Mouse (Mus musculus) hindbrain, embryonic 14.5 days (tissue): ENCODE measurements around the gene Lpar2. TPM values are rescaled to one million over a fixed set of nuclear protein-coding genes. Genes with fewer than 3 reads are reported as not detected.

Experiments
- ATAC-seq: fragments of 200-750 bp; cut with Nextera tagmentation; 2 replicates; pipeline ENCODE4 v1.8.0; 2017; ENCODE audit warnings: moderate number of reproducible peaks, mild to moderate bottlenecking, moderate TSS enrichment, moderate library complexity; ENCODE audit not compliant: low FRiP score
- DNase-seq: peaks from one replicate; pipeline ENCODE4 v3.0.0-alpha.2; 2015; ENCODE audit warnings: low spot score
- H3K27ac ChIP-seq: fragments of 300-500 bp; sonication (generic); 2 replicates; pipeline ENCODE4 v1.5.1; 2014; ENCODE audit warnings: mild to moderate bottlenecking, moderate library complexity
- H3K27me3 ChIP-seq: fragments of 300-500 bp; sonication (generic); 2 replicates; pipeline ENCODE4 v1.6.1; 2014; ENCODE audit warnings: mild to moderate bottlenecking, low read length, mixed read lengths; ENCODE audit not compliant: control insufficient read depth, insufficient read depth
- H3K36me3 ChIP-seq: fragments of 300-500 bp; sonication (generic); replicated peaks from 2 replicates; pipeline ENCODE4 v1.6.1; 2014; ENCODE audit not compliant: control insufficient read depth, insufficient read depth
- H3K4me1 ChIP-seq: fragments of 300-500 bp; sonication (generic); replicated peaks from 2 replicates; pipeline ENCODE4 v1.6.1; 2014; ENCODE audit warnings: antibody characterized with exemption, low read length, mixed read lengths; ENCODE audit not compliant: control insufficient read depth, insufficient read depth
- H3K4me2 ChIP-seq: fragments of 300-500 bp; sonication (generic); replicated peaks from 2 replicates; pipeline ENCODE4 v1.6.1; 2014; ENCODE audit warnings: mild to moderate bottlenecking, moderate library complexity
- H3K4me3 ChIP-seq: fragments of 300-500 bp; sonication (generic); replicated peaks from 2 replicates; pipeline ENCODE4 v1.5.1; 2014; ENCODE audit warnings: mild to moderate bottlenecking, low read length
- H3K9ac ChIP-seq: fragments of 300-500 bp; sonication (generic); 2 replicates; pipeline ENCODE4 v1.6.1; 2014
- H3K9me3 ChIP-seq: fragments of 300-500 bp; sonication (generic); 2 replicates; pipeline ENCODE4 v1.6.1; 2016; ENCODE audit warnings: low read length; ENCODE audit not compliant: control insufficient read depth
- WGBS: fragments of 180-500 bp; shearing (Covaris S2); extraction: QIAGEN DNeasy Blood & Tissue Kit; methylation state at CpG from one replicate; pipeline ENCODE4 v1.1.7; 2014; 5-methylcytosine and 5-hydroxymethylcytosine counted together
- polyA plus RNA-seq: library from polyadenylated mRNA; unstranded; fragments of >200 nt; fragmentation: Nextera tagmentation; extraction: Ambion mirVana; gene quantifications from 2 replicates; pipeline ENCODE4 v1.2.1, GENCODE M21; 2014

The Lpar2 gene
- polyA plus RNA-seq, 1 experiment from 2014 or later, result 0.99 TPM

- H3K9me3 ChIP-seq, result no peaks in the 10 kb centered on the region
- H3K4me2 ChIP-seq, result no peak overlapping the region
- no peaks in the 10 kb centered on the region for H3K27me3 ChIP-seq
- 92% methylated on average over 2 of the region's 2 CpGs for WGBS
- DNase-seq, result no peak
- H3K9ac ChIP-seq, result no peak overlapping the region
- no peak overlapping the region for H3K27ac ChIP-seq
- no peak for ATAC-seq
- peaks cover 77% of the 10 kb centered on the region for H3K36me3 ChIP-seq
- no peak overlapping the region for H3K4me3 ChIP-seq
- H3K4me1 ChIP-seq, result peaks cover 2% of the 10 kb centered on the region; the same call in 1 of the 2 replicates
Measured at GRCm38 (mm10) chr8:69814881-69815280, 7.3 kb upstream of the Lpar2 start.

DNA sequence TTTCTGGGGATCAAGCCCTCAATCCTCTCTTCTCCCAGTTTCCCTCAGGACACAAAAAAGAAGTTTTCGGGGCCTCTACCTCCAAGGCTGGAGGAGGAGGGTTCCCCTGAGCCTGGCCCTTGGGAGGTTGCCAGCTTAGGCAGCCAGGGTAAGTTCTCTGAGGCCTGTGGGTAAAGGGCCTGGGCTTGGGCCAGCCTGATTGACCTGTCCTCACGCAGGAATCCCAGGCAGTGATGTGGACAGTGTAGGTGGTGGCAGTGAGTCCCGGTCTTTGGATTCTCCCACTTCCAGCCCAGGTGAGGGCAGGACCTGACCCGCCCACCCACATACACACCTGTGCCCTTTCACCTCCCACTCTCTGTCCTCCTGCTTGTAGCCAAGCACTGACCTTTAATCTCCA is 6.8 kb upstream of the Lpar2 start:
- Histone ChIP-seq H3K27me3 (no peaks in the 10 kb centered on the region), H3K4me1 (no peaks in the 10 kb centered on the region), H3K27ac (no peak overlapping the region), H3K9ac (no peak overlapping the region), H3K36me3 (peaks cover 77% of the 10 kb centered on the region), H3K4me2 (no peak overlapping the region), H3K9me3 (no peaks in the 10 kb centered on the region), H3K4me3 (no peak overlapping the region)
- no peak for DNase-seq
- 98% methylated on average over 4 of the region's 4 CpGs for WGBS
- ATAC-seq, result no peak

GRCm38 (mm10) chr8:69820466-69820865 is 1.8 kb upstream of the Lpar2 start:
- peaks cover 50% of the 10 kb centered on the region for H3K36me3 ChIP-seq
- no peak overlapping the region for H3K27ac ChIP-seq
- no peak for DNase-seq
- H3K4me1 ChIP-seq, result peaks cover 27% of the 10 kb centered on the region
- no peaks in the 10 kb centered on the region for H3K9me3 ChIP-seq
- no peak for ATAC-seq
- H3K27me3 ChIP-seq, result no peaks in the 10 kb centered on the region
- no peak overlapping the region for H3K9ac ChIP-seq
- WGBS, result 78% methylated on average over 9 of the region's 9 CpGs
- H3K4me3 ChIP-seq, result no peak overlapping the region
- H3K4me2 ChIP-seq, result no peak overlapping the region

GRCm38 (mm10) chr8:69821971-69822385 is 251 bp upstream of the Lpar2 start:
- DNase-seq (peak; percentile 60), ATAC-seq (peak; percentile 39)
- Histone ChIP-seq H3K9ac (peak overlapping the region; percentile 78), H3K36me3 (peaks cover 45% of the 10 kb centered on the region), H3K4me1 (peaks cover 30% of the 10 kb centered on the region), H3K9me3 (no peaks in the 10 kb centered on the region), H3K27ac (peak overlapping the region; percentile 74), H3K4me2 (peak overlapping the region; percentile 70), H3K4me3 (peak overlapping the region; percentile 58), H3K27me3 (no peaks in the 10 kb centered on the region)
- 1% methylated on average over 11 of the region's 22 CpGs for whole genome bisulfite sequencing

DNA sequence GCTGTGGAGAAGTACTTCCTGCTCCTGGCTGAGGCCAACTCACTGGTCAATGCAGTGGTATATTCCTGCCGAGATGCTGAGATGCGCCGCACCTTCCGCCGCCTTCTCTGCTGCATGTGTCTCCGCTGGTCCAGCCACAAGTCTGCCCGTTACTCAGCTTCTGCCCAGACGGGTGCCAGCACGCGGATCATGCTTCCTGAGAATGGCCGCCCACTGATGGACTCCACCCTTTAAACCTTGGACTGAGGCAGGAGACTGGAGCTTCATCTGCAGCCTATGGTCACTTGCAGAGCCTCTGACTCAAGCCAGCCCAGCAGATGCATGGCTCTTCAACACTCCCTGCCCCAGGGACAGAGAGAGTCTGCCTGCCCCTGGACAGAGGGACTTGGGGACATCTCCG is 4.1 kb downstream of the Lpar2 start:
- ATAC-seq (no peak), DNase-seq (no peak)
- no peaks in the 10 kb centered on the region for H3K27me3 ChIP-seq
- H3K9ac ChIP-seq, result no peak overlapping the region
- no peak overlapping the region for H3K4me2 ChIP-seq
- no peak overlapping the region for H3K4me3 ChIP-seq
- no peaks in the 10 kb centered on the region for H3K9me3 ChIP-seq
- no peak overlapping the region for H3K27ac ChIP-seq
- 96% methylated on average over 12 of the region's 12 CpGs for WGBS
- H3K36me3 ChIP-seq, result peaks cover 36% of the 10 kb centered on the region
- peaks cover 30% of the 10 kb centered on the region for H3K4me1 ChIP-seq

DNA sequence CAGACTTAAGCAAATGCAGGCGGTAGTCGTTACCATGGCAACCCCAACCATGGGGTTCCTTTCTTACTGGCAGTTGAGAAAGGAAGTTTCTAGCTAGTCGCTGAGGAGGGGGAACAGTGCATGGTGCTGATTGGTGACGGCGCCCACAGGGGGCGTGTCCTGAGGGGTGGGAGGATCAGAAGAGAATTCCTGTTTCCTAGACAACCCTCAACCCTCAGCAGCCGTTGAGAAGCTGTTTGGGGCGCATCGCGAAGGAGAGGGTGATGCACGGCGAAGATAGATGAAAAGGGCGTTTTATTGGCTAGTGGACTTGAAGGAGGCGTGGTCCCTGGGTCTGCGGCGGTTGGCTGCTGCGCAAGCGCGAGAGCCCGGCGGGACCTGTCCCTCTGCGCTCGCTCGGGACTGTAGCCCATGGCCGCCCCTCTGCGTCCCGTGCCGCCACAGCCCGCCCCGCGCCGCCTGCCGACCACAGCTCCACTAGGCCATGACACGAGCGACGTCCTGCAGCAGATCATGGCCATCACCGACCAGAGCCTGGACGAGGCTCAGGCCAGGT is 10.1 kb downstream of the Lpar2 start, which contains the start of gene Pbx4:
Pbx4 (plus strand) TSS at position 194 of the 556 bp plus-strand sequence.
- ATAC-seq (peak; percentile 98), DNase-seq (peak; percentile 94)

DNA sequence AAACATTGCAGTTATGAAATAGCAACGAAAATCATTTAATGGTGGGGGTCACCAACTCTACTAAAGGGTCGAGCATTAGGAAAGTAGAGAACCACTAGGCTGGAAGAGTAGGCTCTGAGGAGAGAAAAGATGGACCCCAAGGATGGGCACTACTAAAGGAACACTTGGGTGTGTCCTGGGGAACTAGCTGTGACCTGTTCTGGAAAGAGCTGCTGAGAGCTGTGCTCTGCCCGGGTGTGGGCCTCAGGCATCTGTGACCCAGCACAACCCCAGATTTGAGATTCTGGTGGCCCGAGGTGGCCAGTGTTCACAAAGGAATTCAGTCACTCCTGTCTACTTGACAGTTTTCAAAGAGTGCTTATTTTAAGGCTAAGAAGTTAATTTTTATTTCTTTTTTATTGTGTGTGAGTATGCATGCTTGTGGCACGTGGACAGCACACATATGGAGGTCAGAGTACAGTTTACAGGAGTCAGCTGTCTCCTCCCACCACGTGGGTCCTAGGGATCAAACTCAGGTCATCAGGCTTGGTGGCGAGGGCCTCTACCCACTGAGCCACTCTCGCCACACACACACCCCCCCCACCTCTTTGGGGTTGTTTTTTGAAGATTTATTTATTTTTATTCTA is 14.9 kb downstream of the Lpar2 start:
- no peak for ATAC-seq
- Histone ChIP-seq H3K36me3 (peaks cover 12% of the 10 kb centered on the region; the same call in 1 of the 2 replicates), H3K4me1 (peaks cover 10% of the 10 kb centered on the region; the same call in 1 of the 2 replicates), H3K4me2 (no peak overlapping the region), H3K27ac (no peak overlapping the region), H3K9ac (no peak overlapping the region), H3K9me3 (no peaks in the 10 kb centered on the region), H3K4me3 (no peak overlapping the region), H3K27me3 (no peaks in the 10 kb centered on the region)
- no peak for DNase-seq
- 85% methylated on average over 8 of the region's 8 CpGs for WGBS

More for the DNA sequence above, 10.1 kb downstream of the Lpar2 start, which contains the start of gene Pbx4:
- Histone ChIP-seq H3K27ac (peak within 1 kb of the TSS; percentile 74), H3K4me3 (peak within 1 kb of the TSS; percentile 52), H3K9me3 (no peaks in the 10 kb centered on the region), H3K9ac (peak within 1 kb of the TSS; percentile 63), H3K4me1 (peaks cover 17% of the 10 kb centered on the region), H3K36me3 (peaks cover 20% of the 10 kb centered on the region), H3K27me3 (no peaks in the 10 kb centered on the region), H3K4me2 (peak within 1 kb of the TSS; percentile 63)
- under 1% methylated on average over 38 of the region's 38 CpGs for WGBS

DNA sequence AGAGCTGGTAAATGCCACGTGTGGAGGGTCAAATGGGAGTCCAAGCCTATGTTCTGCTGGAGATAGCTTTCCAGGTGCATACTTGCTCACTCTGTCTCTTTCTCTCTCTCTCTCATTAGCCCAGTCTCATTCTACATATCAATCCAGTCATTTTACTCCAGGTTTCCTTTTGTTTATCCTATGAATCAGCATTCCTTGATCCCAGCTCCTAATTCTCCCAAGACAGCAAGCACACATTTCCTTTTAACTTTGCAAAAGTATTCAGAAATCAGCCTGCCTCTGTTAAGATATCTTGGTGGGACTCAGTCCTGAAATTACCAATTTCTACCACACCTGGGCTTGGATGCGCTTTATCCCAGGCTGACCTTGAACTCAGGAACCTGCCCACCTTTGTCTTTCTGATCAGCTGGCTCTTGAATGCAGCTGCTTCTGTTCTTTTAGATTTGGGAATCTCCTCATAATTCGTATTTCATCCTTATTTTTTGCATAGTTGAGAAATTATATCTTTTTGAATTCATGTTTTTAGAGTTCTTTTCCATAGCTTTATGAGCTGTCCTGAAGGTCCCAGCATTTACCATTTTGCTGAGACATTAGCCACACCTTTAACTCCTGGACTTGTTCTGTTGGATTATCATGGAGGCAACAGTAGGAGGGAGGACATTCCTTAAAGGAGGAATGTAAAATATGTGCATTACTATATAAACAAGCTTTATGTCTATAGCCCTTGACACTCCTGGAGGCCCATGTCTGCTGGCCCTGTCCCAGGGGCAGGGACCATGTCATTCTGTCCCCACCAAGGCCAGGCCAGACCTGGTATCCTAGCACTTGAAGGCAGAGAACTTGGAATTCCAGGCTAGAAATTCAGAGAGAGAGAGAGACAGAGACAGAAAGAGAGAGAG is 25.2 kb downstream of the Lpar2 start:
- no peak overlapping the region for H3K4me3 ChIP-seq
- WGBS, result 83% methylated on average over 3 of the region's 3 CpGs
- no peak overlapping the region for H3K27ac ChIP-seq
- no peaks in the 10 kb centered on the region for H3K4me1 ChIP-seq
- H3K36me3 ChIP-seq, result no peaks in the 10 kb centered on the region; the same call in 1 of the 2 replicates
- DNase-seq, result no peak
- no peak overlapping the region for H3K4me2 ChIP-seq
- H3K9ac ChIP-seq, result no peak overlapping the region
- ATAC-seq, result no peak
- no peaks in the 10 kb centered on the region for H3K9me3 ChIP-seq
- no peaks in the 10 kb centered on the region for H3K27me3 ChIP-seq

- no peaks in the 10 kb centered on the region for H3K27me3 ChIP-seq
Measured at GRCm38 (mm10) chr8:69848951-69849350, 26.7 kb downstream of the Lpar2 start.

More at GRCm38 (mm10) chr8:69848951-69849350, 26.7 kb downstream of the Lpar2 start:
- WGBS, result 97% methylated on average over 8 of the region's 8 CpGs
- no peak for DNase-seq
- H3K4me3 ChIP-seq, result no peak overlapping the region
- H3K4me1 ChIP-seq, result no peaks in the 10 kb centered on the region
- H3K4me2 ChIP-seq, result no peak overlapping the region
- ATAC-seq, result no peak
- H3K9ac ChIP-seq, result no peak overlapping the region
- H3K9me3 ChIP-seq, result no peaks in the 10 kb centered on the region
- no peaks in the 10 kb centered on the region for H3K36me3 ChIP-seq
- H3K27ac ChIP-seq, result no peak overlapping the region
